Mouse (Mus musculus): Measurements from ENCODE around the gene Rd3.

- no peak for TF ChIP-seq CTCF (IDR thresholded peaks at IDR 0.05)
- TF ChIP-seq EP300 (IDR thresholded peaks at IDR 0.05): no peak
These were observed 18.7 kb downstream of the Rd3 start for GRCm38 (mm10) chr1:191995916-191996315.
